Mouse (Mus musculus): ENCODE results near the gene Nudt15. TPM values are rescaled to one million over a fixed set of nuclear protein-coding genes. Genes with fewer than 3 reads are reported as not detected.
A peak's percentile ranks its signal among the peaks of the same experiment; 100 is the strongest.

The Nudt15 gene
- polyA plus RNA-seq, 1 experiment: not detected

GRCm38 (mm10) chr14:73524136-73524535 is 23.9 kb downstream of the Nudt15 start:
- H3K4me3 ChIP-seq (ENCODE audit: insufficient read depth, low read depth, low read length): no peak overlapping the region
- no peak for TF ChIP-seq CTCF (IDR thresholded peaks at IDR 0.05; ENCODE audit: insufficient read depth, low read depth, low read length)
- no peak for TF ChIP-seq POLR2A (IDR thresholded peaks at IDR 0.05; ENCODE audit: insufficient read depth, low read depth, low read length)
- 63% methylated on average over 3 of the region's 3 CpGs for WGBS
- no peak overlapping the region for H3K27ac ChIP-seq (ENCODE audit: insufficient read depth, low read depth, low read length)
- peaks cover 2% of the 10 kb centered on the region; the same call in 1 of the 2 replicates for H3K4me1 ChIP-seq (ENCODE audit: control insufficient read depth, insufficient read depth, low read length)

GRCm38 (mm10) chr14:73509765-73510423 is 38.1 kb downstream of the Nudt15 start, which contains the start of gene Med4:
Med4 (plus strand) TSS chr14:73510025.
- WGBS: under 1% methylated on average over 41 of the region's 41 CpGs
- Histone ChIP-seq H3K4me1 (ENCODE audit: control insufficient read depth, insufficient read depth, low read length) (peaks cover 10% of the 10 kb centered on the region), H3K4me3 (ENCODE audit: insufficient read depth, low read depth, low read length) (peak within 1 kb of the TSS; percentile 89), H3K27ac (ENCODE audit: insufficient read depth, low read depth, low read length) (no peak within 1 kb of the TSS)
- TF ChIP-seq CTCF (IDR thresholded peaks at IDR 0.05; ENCODE audit: insufficient read depth, low read depth, low read length): peak; percentile 100
- peak; percentile 40; the same call in 1 of the 2 replicates for TF ChIP-seq POLR2A (IDR thresholded peaks at IDR 0.05; ENCODE audit: insufficient read depth, low read depth, low read length)

- 92% methylated on average over 6 of the region's 6 CpGs for WGBS
- no peak for TF ChIP-seq POLR2A (IDR thresholded peaks at IDR 0.05; ENCODE audit: insufficient read depth, low read depth, low read length)
- no peak for TF ChIP-seq CTCF (IDR thresholded peaks at IDR 0.05; ENCODE audit: insufficient read depth, low read depth, low read length)
Observed at GRCm38 (mm10) chr14:73508630-73509395, 39.2 kb downstream of the Nudt15 start.

GRCm38 (mm10) chr14:73507702-73508376 is 40.2 kb downstream of the Nudt15 start:
- H3K27ac ChIP-seq (ENCODE audit: insufficient read depth, low read depth, low read length): no peak overlapping the region
- 83% methylated on average over 11 of the region's 11 CpGs for WGBS
- TF ChIP-seq CTCF (IDR thresholded peaks at IDR 0.05; ENCODE audit: insufficient read depth, low read depth, low read length): no peak
- no peak for TF ChIP-seq POLR2A (IDR thresholded peaks at IDR 0.05; ENCODE audit: insufficient read depth, low read depth, low read length)
- H3K4me3 ChIP-seq (ENCODE audit: insufficient read depth, low read depth, low read length): no peak overlapping the region
- peaks cover 10% of the 10 kb centered on the region for H3K4me1 ChIP-seq (ENCODE audit: control insufficient read depth, insufficient read depth, low read length)

More at GRCm38 (mm10) chr14:73508630-73509395, 39.2 kb downstream of the Nudt15 start:
- no peak overlapping the region for H3K4me3 ChIP-seq (ENCODE audit: insufficient read depth, low read depth, low read length)
- H3K27ac ChIP-seq (ENCODE audit: insufficient read depth, low read depth, low read length): no peak overlapping the region
- H3K4me1 ChIP-seq (ENCODE audit: control insufficient read depth, insufficient read depth, low read length): peaks cover 10% of the 10 kb centered on the region

- Histone ChIP-seq H3K4me1 (ENCODE audit: control insufficient read depth, insufficient read depth, low read length) (peaks cover 6% of the 10 kb centered on the region; the same call in 1 of the 2 replicates), H3K4me3 (ENCODE audit: insufficient read depth, low read depth, low read length) (no peak overlapping the region), H3K27ac (ENCODE audit: insufficient read depth, low read depth, low read length) (no peak overlapping the region)
- TF ChIP-seq CTCF (IDR thresholded peaks at IDR 0.05; ENCODE audit: insufficient read depth, low read depth, low read length) (no peak), POLR2A (IDR thresholded peaks at IDR 0.05; ENCODE audit: insufficient read depth, low read depth, low read length) (no peak)
- 93% methylated on average over 15 of the region's 15 CpGs for WGBS
Observed at GRCm38 (mm10) chr14:73507200-73507599, 40.8 kb downstream of the Nudt15 start.

- Histone ChIP-seq H3K4me3 (ENCODE audit: insufficient read depth, low read depth, low read length) (no peak overlapping the region), H3K27ac (ENCODE audit: insufficient read depth, low read depth, low read length) (no peak overlapping the region), H3K4me1 (ENCODE audit: control insufficient read depth, insufficient read depth, low read length) (peaks cover 2% of the 10 kb centered on the region; the same call in 1 of the 2 replicates)
- 76% methylated on average over 8 of the region's 8 CpGs for WGBS
- no peak for TF ChIP-seq POLR2A (IDR thresholded peaks at IDR 0.05; ENCODE audit: insufficient read depth, low read depth, low read length)
- no peak for TF ChIP-seq CTCF (IDR thresholded peaks at IDR 0.05; ENCODE audit: insufficient read depth, low read depth, low read length)
Observed at GRCm38 (mm10) chr14:73506283-73506682, 41.8 kb downstream of the Nudt15 start.

- 40% methylated on average over 13 of the region's 13 CpGs for WGBS
- TF ChIP-seq POLR2A (IDR thresholded peaks at IDR 0.05; ENCODE audit: insufficient read depth, low read depth, low read length) (no peak), CTCF (IDR thresholded peaks at IDR 0.05; ENCODE audit: insufficient read depth, low read depth, low read length) (no peak)
- Histone ChIP-seq H3K4me3 (ENCODE audit: insufficient read depth, low read depth, low read length) (no peak overlapping the region), H3K27ac (ENCODE audit: insufficient read depth, low read depth, low read length) (peak overlapping the region; percentile 34; the same call in 1 of the 2 replicates), H3K4me1 (ENCODE audit: control insufficient read depth, insufficient read depth, low read length) (no peaks in the 10 kb centered on the region)
Observed at GRCm38 (mm10) chr14:73503237-73503933, 44.7 kb downstream of the Nudt15 start.

GRCm38 (mm10) chr14:73502591-73503184 is 45.4 kb downstream of the Nudt15 start:
- Histone ChIP-seq H3K27ac (ENCODE audit: insufficient read depth, low read depth, low read length) (0 out of 2 replicates have a peak overlapping the region, but pooled peaks have one; percentile 40), H3K4me3 (ENCODE audit: insufficient read depth, low read depth, low read length) (no peak overlapping the region), H3K4me1 (ENCODE audit: control insufficient read depth, insufficient read depth, low read length) (no peaks in the 10 kb centered on the region)
- 32% methylated on average over 7 of the region's 7 CpGs for WGBS
- TF ChIP-seq POLR2A (IDR thresholded peaks at IDR 0.05; ENCODE audit: insufficient read depth, low read depth, low read length): no peak
- TF ChIP-seq CTCF (IDR thresholded peaks at IDR 0.05; ENCODE audit: insufficient read depth, low read depth, low read length): no peak
